Mouse (Mus musculus) liver, embryonic 14.5 days (tissue): ENCODE data around the gene Adgrg5. TPM values are rescaled to one million over a fixed set of nuclear protein-coding genes. Genes with fewer than 3 reads are reported as not detected.
A peak's percentile ranks its signal among the peaks of the same experiment; 100 is the strongest.

Source experiments
- ATAC-seq: fragments of 200-750 bp; cut with Nextera tagmentation; 2 replicates; pipeline ENCODE4 v1.8.0; 2017; ENCODE audit warnings: moderate number of reproducible peaks, mild to moderate bottlenecking, moderate library complexity; ENCODE audit not compliant: insufficient read depth
- DNase-seq, 3 experiments: peaks; one replicate each; pipeline ENCODE4 v3.0.0-alpha.2; 2012 to 2013; ENCODE audit warnings: low read depth in 3 of 3, low spot score in 3 of 3
- H3K27ac ChIP-seq: fragments of 300-500 bp; sonication (generic); 2 replicates; pipeline ENCODE4 v1.5.1; 2014; ENCODE audit warnings: moderate library complexity, mild to moderate bottlenecking, control low read depth, inconsistent platforms
- H3K27me3 ChIP-seq: fragments of 300-500 bp; sonication (generic); 2 replicates; pipeline ENCODE4 v1.6.1; 2014; ENCODE audit warnings: mild to moderate bottlenecking, low read length, moderate library complexity; ENCODE audit not compliant: control insufficient read depth, insufficient read depth
- H3K36me3 ChIP-seq: fragments of 300-500 bp; sonication (generic); replicated peaks from 2 replicates; pipeline ENCODE4 v1.6.1; 2014; ENCODE audit warnings: low read depth; ENCODE audit not compliant: control insufficient read depth, insufficient read depth
- H3K4me1 ChIP-seq, 2 experiments: fragments of 200-500 bp in 1 of 2; fragments of 300-500 bp in 1 of 2; sonication (generic) in 1 of 2; replicated peaks; 2 replicates each; pipeline ENCODE4 v1.6.1; 2012 to 2014; ENCODE audit warnings: antibody characterized with exemption in 1 of 2, inconsistent platforms in 1 of 2, low read length in 1 of 2; ENCODE audit not compliant: control insufficient read depth in 2 of 2, insufficient read depth in 2 of 2
- H3K4me2 ChIP-seq: fragments of 300-500 bp; sonication (generic); 2 replicates; pipeline ENCODE4 v1.6.1; 2014; ENCODE audit warnings: low read depth, mild to moderate bottlenecking, control low read depth, moderate library complexity
- H3K4me3 ChIP-seq, 2 experiments: fragments of 200-500 bp in 1 of 2; fragments of 300-500 bp in 1 of 2; sonication (generic) in 1 of 2; 2 replicates each; pipeline ENCODE4 v1.5.1; 2012 to 2014; ENCODE audit warnings: low read depth in 2 of 2, low read length in 2 of 2, mild to moderate bottlenecking in 2 of 2, control low read depth in 1 of 2, inconsistent platforms in 1 of 2, moderate library complexity in 1 of 2; ENCODE audit not compliant: insufficient read depth in 1 of 2
- H3K9ac ChIP-seq: fragments of 300-500 bp; sonication (generic); replicated peaks from 2 replicates; pipeline ENCODE4 v1.6.1; 2014; ENCODE audit warnings: mild to moderate bottlenecking, control low read depth, moderate library complexity
- H3K9me3 ChIP-seq: fragments of 300-500 bp; sonication (generic); 2 replicates; pipeline ENCODE4 v1.6.1; 2016; ENCODE audit warnings: low read length, mixed read lengths; ENCODE audit not compliant: control insufficient read depth
- CTCF ChIP-seq: IDR thresholded peaks from 2 replicates; pipeline ENCODE4 v1.5.1; 2016; ENCODE audit warnings: antibody characterized with exemption, low read depth, control low read depth
- EP300 ChIP-seq: IDR thresholded peaks from 2 replicates; pipeline ENCODE4 v1.6.1; 2016; ENCODE audit warnings: antibody characterized with exemption, low read depth
- WGBS: fragments of 180-500 bp; shearing (Covaris S2); extraction: QIAGEN DNeasy Blood & Tissue Kit; methylation state at CpG from one replicate; pipeline ENCODE4 v1.1.7; 2014; ENCODE audit not compliant: insufficient replicate concordance; 5-methylcytosine and 5-hydroxymethylcytosine counted together
- polyA plus RNA-seq, 2 experiments: library from polyadenylated mRNA; depleted of rRNA in 1 of 2; stranded (reverse) in 1 of 2; unstranded in 1 of 2; fragments of >200 nt; fragmentation: Nextera tagmentation in 1 of 2; extraction: Ambion mirVana in 1 of 2; gene quantifications; 2 replicates each; pipeline versions ENCODE4 v1.2.1 to v1.2.3; 2012 to 2014

The Adgrg5 gene
- polyA plus RNA-seq, 2 experiments = 0.14 to 0.54 TPM

- WGBS = 6% methylated on average over 10 of the region's 10 CpGs
- H3K4me1 ChIP-seq = peaks cover 7 to 22% of the 10 kb centered on the region in 2 experiments
- H3K27me3 ChIP-seq = peaks cover 6% of the 10 kb centered on the region; the same call in 1 of the 2 replicates
- TF ChIP-seq EP300 (no peak), CTCF (no peak)
- peak overlapping the region; percentile 43 for H3K9ac ChIP-seq
- ATAC-seq = peak; percentile 11; the same call in 1 of the 2 replicates
- H3K9me3 ChIP-seq = no peaks in the 10 kb centered on the region
- peak overlapping the region; percentile 62 to 76 for H3K4me3 ChIP-seq
- no peak for DNase-seq
- no peaks in the 10 kb centered on the region for H3K36me3 ChIP-seq
- H3K4me2 ChIP-seq = peak overlapping the region; percentile 95
- no peak overlapping the region for H3K27ac ChIP-seq
Observed at GRCm38 (mm10) chr8:94916960-94917324, 6.6 kb upstream of the Adgrg5 start.

- under 1% methylated on average over 27 of the region's 27 CpGs for WGBS
- TF ChIP-seq EP300 (no peak), CTCF (peak; percentile 84)
- peak overlapping the region; percentile 72 for H3K9ac ChIP-seq
- no peak overlapping the region for H3K27ac ChIP-seq
- DNase-seq = peak; percentile 61 to 67 (median 63)
- H3K4me1 ChIP-seq = peaks cover 11 to 26% of the 10 kb centered on the region in 2 experiments
- H3K36me3 ChIP-seq = no peaks in the 10 kb centered on the region
- H3K9me3 ChIP-seq = no peaks in the 10 kb centered on the region
- H3K4me3 ChIP-seq = peak overlapping the region; percentile 62 to 76
- H3K4me2 ChIP-seq = peak overlapping the region; percentile 95
- peaks cover 6% of the 10 kb centered on the region; the same call in 1 of the 2 replicates for H3K27me3 ChIP-seq
- peak; percentile 84 for ATAC-seq
Observed at GRCm38 (mm10) chr8:94917352-94917751, 6.1 kb upstream of the Adgrg5 start.

GRCm38 (mm10) chr8:94917851-94918495, 5.5 kb upstream of the Adgrg5 start, which contains the start of gene Ccdc102a:
Gene Ccdc102a (minus strand): TSS chr8:94918098.
- peak within 1 kb of the TSS; percentile 95 for H3K4me2 ChIP-seq
- 3% methylated on average over 45 of the region's 51 CpGs for WGBS
- H3K4me3 ChIP-seq = peak within 1 kb of the TSS; percentile 62 to 76
- no peaks in the 10 kb centered on the region for H3K9me3 ChIP-seq
- no peak for DNase-seq
- H3K4me1 ChIP-seq = peaks cover 15 to 32% of the 10 kb centered on the region in 2 experiments
- no peak within 1 kb of the TSS for H3K27ac ChIP-seq
- H3K9ac ChIP-seq = peak within 1 kb of the TSS; percentile 72
- TF ChIP-seq EP300 (no peak), CTCF (no peak)
- no peaks in the 10 kb centered on the region for H3K36me3 ChIP-seq
- peak; percentile 45 for ATAC-seq
- H3K27me3 ChIP-seq = peaks cover 3% of the 10 kb centered on the region; the same call in 1 of the 2 replicates

GRCm38 (mm10) chr8:94919256-94919655, 4.2 kb upstream of the Adgrg5 start:
- Histone ChIP-seq H3K4me2 (no peak overlapping the region), H3K9ac (no peak overlapping the region), H3K36me3 (no peaks in the 10 kb centered on the region), H3K4me3 (no peak overlapping the region), H3K4me1 (peaks cover 16 to 39% of the 10 kb centered on the region in 2 experiments), H3K9me3 (no peaks in the 10 kb centered on the region), H3K27me3 (no peaks in the 10 kb centered on the region; the same call in 1 of the 2 replicates), H3K27ac (no peak overlapping the region)
- TF ChIP-seq EP300 (no peak), CTCF (no peak)
- no peak for ATAC-seq
- no peak for DNase-seq

- Histone ChIP-seq H3K9me3 (no peaks in the 10 kb centered on the region), H3K27me3 (no peaks in the 10 kb centered on the region; the same call in 1 of the 2 replicates), H3K4me2 (no peak overlapping the region; the same call in 1 of the 2 replicates), H3K27ac (peak overlapping the region; percentile 34), H3K9ac (no peak overlapping the region), H3K4me3 (no peak overlapping the region), H3K36me3 (no peaks in the 10 kb centered on the region), H3K4me1 (peaks cover 15 to 28% of the 10 kb centered on the region in 2 experiments)
- no peak for ATAC-seq
- no peak for DNase-seq
- no peak for TF ChIP-seq CTCF
- WGBS = 36% methylated on average over 6 of the region's 6 CpGs
Observed at GRCm38 (mm10) chr8:94922176-94922575, 1.3 kb upstream of the Adgrg5 start.
